Mouse (Mus musculus) induced T-regulatory cell, adult 2 months (primary cell): ENCODE data around the gene Ccdc115.

ENCODE experiments used
- DNase-seq: peaks from one replicate; pipeline ENCODE4 v3.0.0-alpha.2; 2012; ENCODE audit warnings: low read depth

Ccdc115 gene

DNA sequence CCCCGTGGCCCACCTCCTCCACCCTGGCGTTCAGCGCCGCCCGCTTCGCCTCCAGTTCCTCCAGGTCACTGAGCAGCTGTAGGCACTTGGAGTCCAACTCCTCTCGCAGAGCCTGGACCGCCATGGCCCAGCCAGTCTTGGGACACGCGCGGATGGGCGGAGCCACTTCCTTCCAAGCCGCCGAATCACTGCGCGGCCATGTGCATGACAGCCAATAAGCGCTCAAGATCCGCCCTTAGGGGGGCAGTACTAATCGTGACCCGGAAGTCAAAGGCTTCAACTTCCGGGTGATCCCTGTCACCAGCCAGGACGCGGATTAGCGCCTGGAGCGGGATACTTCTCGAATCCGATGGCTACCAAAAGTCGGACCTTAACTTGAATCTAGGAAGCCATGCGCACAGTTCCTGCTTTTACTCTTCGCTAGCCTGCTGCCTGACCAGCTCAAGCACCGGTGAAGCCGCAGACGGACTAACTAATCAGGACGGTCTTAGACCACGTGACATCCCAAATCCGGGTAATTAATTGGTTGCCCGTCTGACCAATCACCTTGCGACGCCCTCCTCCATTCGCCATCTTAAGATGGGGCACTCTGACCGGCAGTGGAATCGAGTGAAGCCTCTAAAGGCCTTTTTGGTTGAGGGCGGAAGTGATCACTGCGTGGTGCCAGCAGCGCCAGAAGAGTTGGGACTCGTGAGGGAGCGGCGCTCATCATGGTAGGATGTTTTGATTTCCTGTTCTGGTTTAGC lies at the start of gene Ccdc115, which contains the start of gene Imp4:
Ccdc115 (minus strand) TSS at position 458 of the 746 bp plus-strand sequence.
Imp4 (plus strand) TSS at position 637 of the 746 bp plus-strand sequence.
- peak; percentile 99 for DNase-seq

GRCm38 (mm10) chr1:34487383-34487782 lies 47.9 kb upstream of the Ccdc115 start:
- DNase-seq, result peak; percentile 53

DNA sequence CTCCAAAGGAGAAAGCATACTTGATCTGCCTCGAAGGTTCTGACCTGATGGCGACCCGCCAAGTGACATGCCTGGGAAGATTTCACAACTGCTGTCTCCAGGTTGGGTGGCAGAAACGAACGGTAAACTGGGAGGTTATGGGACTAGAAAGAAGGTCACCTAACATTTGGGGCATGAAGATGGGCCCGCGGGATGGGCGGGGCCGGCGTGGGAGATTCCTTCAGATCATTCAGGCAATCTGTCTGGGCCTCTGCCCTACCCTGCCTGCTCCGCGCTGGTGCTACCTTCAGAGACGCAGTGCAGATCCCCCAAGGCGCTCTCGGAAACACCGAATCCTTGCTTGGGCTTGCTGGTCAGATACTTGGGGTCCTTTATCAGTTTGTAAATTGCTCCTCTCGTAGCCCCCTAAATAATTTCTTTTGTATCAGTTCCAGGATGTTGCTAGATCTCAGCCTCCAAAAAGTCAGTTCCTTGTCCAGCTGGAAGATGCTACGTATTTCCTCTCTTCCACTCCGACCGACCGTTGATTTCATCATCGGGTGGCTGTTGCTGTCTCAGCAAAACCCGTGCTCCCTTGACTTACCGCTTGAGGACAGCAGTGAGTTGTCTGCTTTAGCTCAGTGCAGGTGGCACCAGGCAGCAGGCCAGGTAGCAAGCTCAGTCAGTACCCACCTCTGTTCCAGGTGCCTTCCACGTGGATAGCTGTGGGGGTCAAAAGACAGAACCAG lies 46.2 kb upstream of the Ccdc115 start:
- DNase-seq, result peak; percentile 90

DNA sequence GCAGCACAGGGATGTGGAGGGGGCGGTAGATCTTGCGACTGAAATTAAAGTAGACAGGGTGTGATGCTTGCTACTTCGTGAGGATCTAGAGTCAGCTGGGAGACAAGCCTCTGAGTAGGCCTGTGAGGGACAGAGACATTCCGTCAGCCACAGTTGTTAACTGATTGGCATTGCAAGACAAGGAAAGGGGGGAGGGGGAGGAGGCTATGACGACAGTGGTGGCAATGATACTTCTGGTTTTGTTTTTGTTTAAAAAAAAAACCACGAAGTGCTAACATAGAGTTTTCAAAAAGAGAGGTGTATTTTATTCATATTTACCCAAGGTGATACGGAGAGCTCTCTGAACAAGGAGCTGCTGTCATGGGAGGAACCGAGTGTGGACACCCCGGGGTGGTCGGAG lies 45.0 kb upstream of the Ccdc115 start:
- DNase-seq, result peak; percentile 90

GRCm38 (mm10) chr1:34481920-34482669 lies 42.6 kb upstream of the Ccdc115 start:
- peak; percentile 43 for DNase-seq

DNA sequence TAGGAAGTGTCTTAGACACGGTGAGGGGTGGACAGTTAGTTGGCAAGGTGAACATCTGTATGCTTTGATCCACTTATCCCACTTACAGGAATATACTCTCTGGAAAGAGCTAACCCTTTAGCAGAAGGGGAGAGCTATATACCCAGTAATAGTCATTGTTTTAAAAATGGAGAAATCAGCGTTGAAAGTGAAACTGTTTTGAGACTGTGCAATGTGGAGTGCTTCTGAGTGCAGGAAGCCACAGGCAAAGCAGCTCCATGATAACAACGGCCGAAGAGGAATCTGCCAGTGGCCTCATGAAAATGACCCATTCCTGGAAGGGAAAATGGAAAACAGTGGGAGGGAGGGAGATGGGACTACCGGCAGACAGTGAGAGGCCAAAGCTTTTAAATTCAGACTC lies 41.3 kb upstream of the Ccdc115 start:
- DNase-seq, result peak; percentile 74

DNA sequence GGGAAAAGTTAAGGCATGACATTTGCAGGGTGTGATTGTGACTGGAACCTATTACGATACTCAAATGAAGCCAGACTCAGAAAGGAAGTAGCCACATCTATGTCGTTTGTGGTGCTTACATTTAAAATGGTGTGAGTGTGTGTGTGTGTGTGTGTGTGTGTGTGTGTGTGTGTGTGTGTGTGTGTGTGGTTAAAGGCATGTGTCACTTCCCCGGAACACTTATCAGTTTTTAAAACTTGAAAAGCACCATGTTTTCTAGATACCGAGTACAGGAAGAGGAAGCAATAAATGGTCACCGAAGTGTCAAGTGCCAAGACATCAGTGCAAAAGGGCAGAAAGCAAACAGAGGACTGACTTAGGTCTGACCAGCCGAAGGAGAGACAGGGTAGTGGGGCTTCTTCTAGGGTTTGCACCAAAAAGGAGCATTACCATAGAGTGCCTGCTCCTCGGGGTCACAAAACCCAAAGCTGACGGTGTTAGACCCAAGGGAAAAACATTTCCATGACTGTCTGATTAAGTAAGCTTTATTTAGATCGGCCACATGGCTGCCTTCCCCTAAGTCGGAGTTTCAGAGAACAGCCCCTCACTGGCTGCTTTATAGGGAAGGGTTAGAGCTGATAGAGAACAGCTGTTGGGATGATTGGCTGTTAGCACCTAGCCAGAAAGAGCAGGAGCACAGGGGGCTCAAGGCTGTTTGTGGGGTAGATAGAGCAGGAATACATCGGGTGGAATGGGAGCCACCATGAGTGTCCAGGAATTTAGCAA lies 39.6 kb upstream of the Ccdc115 start:
- DNase-seq, result peak; percentile 65

GRCm38 (mm10) chr1:34472427-34473300 lies 33.2 kb upstream of the Ccdc115 start:
- peak; percentile 91 for DNase-seq

- no peak for DNase-seq
Observed at GRCm38 (mm10) chr1:34469801-34470200, 30.3 kb upstream of the Ccdc115 start.

- no peak for DNase-seq
Observed at GRCm38 (mm10) chr1:34468500-34468899, 29.0 kb upstream of the Ccdc115 start.

GRCm38 (mm10) chr1:34468051-34468450 lies 28.6 kb upstream of the Ccdc115 start:
- no peak for DNase-seq

DNA sequence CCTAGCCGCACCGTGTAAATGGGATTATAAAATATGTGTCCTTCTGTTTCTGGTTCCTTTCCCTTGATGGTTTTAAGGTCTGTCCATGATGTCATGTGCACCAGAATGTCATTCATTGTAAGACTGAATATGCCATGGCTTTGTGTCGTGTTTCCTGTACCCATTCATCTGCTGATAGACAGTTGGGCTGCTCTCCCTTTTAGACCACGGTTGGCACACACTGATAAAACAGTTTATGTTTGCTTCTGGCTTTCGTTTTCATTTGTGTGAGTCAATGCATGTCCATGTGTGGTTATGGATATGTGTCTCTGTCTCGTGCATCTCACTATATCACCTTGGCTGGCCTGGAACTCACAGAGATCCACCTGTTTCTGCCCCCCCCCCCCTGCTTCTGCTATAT lies 26.0 kb upstream of the Ccdc115 start:
- DNase-seq, result peak; percentile 26

- DNase-seq, result peak; percentile 68
Observed at GRCm38 (mm10) chr1:34464310-34464817, 24.9 kb upstream of the Ccdc115 start.

DNA sequence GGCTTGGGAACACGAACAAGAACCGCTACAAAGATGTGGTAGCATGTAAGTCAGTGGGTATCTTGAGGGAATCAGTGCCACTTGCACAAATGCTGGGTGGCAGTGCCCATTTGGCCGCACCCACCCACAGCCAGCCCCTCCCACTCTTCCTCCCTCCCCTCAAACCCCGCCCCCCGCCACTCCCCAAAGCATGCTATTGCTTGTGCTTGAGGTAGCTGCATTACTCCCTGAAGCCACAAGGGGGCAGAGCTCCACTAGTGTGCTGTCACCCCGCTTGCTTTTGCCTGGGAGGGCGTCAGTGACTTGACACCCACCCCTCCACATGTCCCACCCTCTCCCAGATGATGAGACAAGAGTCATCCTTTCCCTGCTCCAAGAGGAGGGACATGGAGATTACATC lies 23.3 kb upstream of the Ccdc115 start:
- peak; percentile 94 for DNase-seq

GRCm38 (mm10) chr1:34460061-34460441 lies 20.6 kb upstream of the Ccdc115 start:
- DNase-seq, result no peak

DNA sequence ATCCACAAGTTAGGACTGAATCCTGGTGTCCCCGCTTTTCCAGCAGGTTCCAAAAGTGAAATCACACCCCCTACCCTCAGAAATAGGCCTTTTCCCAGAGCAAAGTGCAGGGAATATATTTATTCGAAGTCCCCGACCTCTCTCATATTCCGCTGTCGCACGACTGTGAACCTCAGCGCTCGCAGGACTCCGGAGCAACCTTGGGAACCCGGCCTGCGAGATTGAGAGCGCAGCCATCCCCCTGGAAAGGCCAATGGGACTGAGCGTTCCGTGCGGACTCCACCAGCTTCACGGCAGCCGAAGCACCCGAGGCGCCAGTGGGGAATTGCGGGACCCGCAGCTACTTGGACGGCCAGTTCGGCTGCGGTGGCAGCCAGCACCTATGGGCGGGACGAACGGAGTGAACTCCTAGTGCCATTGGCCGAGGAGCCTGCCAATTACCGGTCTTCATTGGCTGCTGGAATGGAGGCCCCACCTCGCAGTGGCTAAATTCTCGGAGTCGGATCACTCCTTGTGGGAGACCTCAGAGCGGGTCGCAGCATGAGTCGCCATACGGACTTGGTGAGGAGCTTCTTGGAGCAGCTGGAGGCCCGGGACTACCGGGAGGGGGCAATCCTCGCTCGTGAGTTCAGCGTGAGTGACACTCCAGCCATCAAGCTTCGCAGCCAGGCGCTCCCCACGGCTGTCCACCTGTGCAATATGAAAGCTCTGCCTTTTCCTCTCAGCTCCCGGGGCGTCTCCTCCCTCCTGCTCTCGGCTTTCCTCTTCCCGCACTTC lies 20.0 kb upstream of the Ccdc115 start, which contains the start of gene Ptpn18:
Ptpn18 (plus strand) TSS at position 479 of the 777 bp plus-strand sequence.
- peak; percentile 93 for DNase-seq

DNA sequence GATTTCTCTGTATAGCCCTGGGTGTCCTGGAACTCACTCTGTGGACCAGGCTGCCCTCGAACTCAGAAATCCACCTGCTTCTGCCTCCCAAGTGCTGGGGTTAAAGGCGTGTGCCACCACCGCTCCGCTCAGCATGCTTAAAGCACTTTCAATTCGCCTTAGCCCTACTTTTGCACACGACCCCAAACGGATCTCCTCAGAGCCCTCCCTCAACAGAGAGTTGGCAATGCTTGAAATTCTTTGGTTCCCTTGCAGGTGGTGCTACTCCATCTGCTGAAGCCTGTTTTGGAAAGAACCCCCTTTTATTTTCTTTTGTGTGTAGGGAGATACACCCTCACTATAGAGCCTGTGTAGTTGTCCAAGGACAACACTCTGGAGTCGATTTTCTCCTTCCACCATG lies 19.0 kb upstream of the Ccdc115 start:
- peak; percentile 66 for DNase-seq

DNA sequence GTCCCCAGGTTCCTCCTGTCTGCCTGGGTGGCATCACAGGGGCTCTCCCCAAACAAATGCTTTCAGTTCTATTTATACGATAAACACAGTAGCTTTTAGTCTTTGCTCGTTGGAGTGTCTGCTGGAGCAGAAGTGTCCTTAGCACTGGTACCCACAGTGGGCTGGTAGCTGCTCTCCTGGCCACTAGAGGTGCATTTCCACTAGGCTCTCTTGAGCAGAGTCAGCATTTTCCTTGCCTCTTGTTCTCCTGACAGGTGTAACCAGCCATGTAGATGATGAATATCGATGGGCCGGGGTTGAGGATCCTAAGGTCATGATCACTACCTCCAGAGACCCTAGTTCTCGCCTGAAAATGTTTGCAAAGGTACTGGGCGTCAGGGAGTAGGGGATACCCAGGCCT lies 3.7 kb upstream of the Ccdc115 start:
- DNase-seq, result no peak

DNA sequence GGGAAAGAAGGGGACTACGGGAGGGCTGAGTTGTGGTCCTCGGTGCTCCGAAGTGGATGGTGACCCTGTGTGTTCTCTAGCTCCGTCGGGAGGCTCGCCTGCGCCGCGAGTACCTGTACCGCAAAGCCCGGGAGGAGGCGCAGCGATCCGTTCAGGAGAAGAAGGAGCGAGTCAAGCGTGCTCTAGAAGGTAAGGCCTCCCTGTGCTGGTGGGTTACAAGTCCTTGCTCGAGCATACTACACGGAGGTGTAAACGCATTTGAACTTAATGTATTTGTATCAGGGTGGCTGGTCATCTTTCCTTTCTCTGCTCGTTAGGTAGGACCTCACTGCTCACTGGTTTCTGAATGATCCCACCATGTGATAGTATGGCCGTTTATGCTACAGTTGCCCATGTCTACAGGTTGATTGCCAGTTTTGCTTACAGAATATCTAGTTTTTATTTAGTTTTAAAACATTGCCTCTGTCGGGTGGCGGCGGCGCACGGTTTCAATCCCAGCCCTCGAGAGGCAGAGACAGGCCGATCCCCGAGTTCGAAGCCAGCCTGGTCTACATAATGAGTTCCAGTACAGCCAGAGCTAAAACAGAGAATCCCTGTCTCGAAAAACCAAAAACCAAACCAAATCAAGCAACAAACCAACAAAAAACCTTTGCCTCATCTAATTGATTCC lies 624 bp upstream of the Ccdc115 start:
- DNase-seq, result no peak
